Mouse (Mus musculus) fat pad, adult 2 months (tissue): ENCODE data around the gene Sfi1.
"Not testable (repeated sequence)": the region's sequence is repeated elsewhere in the genome, so short reads cannot be mapped to it uniquely, and the experiment has no call there.

Experiments used
- DNase-seq: peaks from one replicate; pipeline ENCODE4 v3.0.0-alpha.2; 2011; ENCODE audit warnings: low read depth, low spot score; ENCODE audit errors: extremely low read depth

The Sfi1 gene

GRCm38 (mm10) chr11:3105261-3105731, 88.0 kb downstream of the Sfi1 start:
- DNase-seq: no peak

DNA sequence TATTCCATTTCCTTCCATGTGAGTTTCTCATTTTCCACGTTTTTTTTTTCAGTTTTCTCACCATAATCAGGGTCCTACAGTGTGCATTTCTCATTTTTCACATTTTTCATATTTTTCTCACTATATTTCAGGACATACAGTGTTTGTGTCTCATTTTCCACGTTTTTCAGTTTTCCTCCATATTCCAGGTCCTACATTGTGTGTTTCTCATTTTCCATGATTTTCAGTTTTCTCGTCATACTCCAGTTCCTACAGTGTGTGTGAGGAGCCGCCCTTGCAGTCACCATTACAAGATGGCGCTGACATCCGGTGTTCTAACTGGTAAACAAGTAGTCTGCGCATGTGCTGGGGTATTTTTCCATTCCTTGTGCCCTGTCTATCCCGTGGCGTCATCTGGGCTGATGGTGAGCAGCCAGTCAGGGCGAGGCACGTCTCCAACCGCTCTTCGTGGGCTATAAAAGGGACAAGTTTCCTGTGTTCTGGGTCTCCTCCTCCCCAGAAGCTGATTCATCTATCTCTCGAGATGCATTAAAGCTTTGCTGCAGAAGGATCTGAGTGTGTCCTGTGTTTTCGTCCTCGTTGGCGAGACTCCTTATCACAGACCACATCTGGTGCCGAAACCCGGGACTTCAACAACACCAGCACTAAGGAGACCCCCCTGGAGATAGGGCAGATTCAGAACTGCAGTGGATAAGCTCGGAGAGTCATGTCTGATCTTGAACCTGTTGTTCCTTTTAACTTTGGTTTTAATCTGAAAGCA, 88.6 kb downstream of the Sfi1 start:
- DNase-seq: not testable (repeated sequence)

DNA sequence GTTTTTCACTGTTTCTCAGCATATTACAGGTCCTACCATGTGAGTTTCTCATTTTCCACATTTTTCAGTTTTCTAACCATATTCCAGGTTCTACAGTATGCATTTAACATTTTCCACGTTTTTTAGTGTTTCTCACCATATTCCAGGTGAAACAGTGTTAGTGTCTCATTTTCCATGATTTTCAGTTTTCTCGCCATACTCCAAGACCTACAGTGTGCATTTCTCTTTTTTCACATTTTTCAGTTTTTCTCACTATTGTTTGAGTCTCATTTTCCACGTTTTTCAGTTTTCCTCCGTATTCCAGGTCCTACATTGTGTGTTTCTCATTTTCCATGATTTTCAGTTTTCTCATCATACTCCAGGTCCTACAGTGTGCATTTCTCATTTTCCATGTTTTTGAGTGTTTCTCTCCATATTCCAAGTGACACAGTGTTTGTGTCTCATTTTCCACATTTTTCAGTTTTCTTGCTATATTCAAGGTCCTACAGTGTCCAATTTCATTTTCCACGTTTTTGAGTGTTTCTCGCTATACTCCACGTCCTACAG, 89.6 kb downstream of the Sfi1 start:
- no peak for DNase-seq

DNA sequence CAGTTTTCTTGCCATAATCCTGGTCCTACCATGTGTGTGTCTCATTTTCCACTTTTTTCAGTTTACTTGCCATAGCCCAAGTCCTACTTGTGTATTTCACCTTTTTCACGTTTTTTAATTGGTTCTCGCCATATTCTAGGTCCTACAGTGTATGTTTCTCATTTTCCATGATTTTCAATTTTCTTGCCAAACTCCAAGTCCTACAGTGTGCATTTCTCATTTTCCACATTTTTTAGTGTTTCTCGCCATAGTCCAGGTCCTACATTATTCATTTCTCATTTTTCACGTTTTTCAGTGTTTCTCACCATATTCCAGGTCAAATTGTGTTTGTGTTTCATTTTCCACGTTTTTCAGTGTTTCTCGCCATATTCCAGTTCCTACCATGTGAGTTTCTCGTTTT, 90.6 kb downstream of the Sfi1 start:
- not testable (repeated sequence) for DNase-seq

DNA sequence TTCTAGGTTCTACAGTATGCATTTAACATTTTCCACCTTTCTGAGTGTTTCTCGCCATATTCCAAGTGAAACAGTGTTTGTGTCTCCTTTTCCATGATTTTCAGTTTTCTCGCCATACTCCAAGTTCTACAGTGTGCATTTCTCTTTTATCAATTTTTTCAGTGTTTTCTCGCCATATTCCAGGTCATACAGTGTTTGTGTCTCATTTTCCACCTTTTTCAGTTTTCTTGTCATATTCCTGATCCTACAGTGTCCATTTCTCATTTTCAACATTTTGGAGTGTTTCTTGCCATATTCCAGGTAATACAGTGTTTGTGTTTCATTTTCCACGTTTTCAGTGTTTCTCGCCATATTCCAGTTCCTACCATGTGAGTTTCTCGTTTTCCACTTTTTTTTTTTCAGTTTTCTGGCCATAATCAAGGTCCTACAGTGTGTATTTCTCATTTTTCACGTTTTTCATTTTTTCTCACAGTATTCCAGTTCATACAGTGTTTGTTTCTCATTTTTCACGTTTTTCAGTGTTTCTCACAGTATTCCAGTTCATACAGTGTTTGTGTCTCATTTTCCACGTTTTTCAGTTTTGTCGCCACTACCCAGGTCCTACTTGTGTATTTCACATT, 91.3 kb downstream of the Sfi1 start:
- no peak for DNase-seq

DNA sequence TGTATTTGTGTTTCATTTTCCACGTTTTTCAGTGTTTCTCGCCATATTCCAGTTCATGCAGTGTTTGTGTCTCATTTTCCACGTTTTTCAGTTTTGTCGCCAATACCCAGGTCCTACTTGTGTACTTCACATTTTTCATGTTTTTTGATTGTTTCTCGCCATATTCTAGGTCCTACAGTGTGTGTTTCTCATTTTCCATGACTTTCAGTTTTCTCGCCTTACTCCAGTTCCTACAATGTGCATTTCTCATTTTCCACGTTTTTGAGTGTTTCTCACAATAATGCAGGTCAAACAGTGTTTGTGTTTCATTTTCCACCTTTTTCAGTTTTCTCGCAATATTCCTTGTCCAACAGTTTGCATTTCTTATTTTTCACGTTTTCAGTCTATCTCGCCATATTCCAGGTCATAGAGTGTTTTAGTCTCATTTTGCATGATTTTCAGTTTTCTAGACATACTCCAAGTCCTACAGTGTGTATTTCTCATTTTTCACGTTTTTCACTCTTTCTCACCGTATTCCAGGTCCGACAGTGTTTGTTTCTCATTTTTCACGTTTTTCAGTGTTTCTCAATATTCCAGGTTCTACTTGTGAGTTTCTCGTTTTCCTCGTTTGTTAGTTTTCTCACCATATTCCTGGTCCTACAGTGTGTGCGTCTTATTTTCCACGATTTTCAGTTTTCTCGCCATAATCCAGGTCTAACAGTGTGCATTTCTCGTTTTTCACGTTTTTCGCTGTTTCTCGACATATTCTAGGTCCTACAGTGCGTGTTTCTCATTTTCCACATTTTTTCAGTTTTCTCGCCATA, 92.0 kb downstream of the Sfi1 start:
- DNase-seq: no peak

DNA sequence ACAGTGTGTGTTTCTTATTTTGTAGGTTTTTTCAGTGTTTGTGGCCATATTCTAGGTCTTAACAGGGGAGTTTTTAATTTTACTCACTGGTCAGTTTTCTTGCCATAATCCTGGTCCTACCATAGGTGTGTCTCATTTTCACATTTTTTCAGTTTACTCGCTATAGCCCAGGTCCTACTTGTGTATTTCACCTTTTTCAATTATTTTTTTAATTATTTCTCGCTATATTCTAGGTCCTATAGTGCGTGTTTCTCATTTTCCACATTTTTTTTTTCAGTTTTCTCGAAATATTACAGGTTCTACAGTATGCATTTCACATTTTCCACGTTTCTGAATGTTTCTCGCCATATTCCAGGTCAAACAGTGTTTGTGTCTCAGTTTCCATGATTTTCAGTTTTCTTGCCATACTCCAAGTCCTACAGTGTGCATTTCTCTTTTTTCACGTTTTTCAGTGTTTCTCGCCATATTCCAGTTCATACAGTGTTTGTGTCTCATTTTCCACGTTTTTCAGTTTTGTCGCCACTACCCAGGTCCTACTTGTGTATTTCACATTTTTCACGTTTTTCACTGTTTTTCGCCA, 93.1 kb downstream of the Sfi1 start:
- peak; percentile 59 for DNase-seq
